Mouse (Mus musculus): ENCODE data around the gene Tanc2.

DNA sequence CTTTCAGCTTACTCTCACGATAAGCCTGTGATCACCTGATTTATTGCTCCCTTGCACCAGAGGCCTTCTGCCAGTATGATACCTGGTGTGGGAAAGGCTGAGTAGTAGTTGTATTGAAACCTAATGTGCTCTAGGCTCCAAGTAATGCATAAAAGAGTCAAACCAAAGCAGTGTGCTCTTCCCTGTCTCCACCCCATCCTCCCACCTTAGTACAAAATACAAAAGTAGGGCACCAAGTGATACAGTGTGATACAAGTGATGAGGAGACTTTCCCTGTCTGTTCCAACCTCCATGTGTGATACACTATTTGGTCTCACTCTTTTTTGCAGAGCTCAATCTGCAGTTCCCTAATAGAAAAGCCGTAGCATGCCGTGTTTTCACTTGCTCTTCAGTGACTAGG, 110.7 kb downstream of the Tanc2 start:
- TF ChIP-seq CTCF (IDR thresholded peaks at IDR 0.05; ENCODE audit: insufficient read depth, low read length) (no peak), POLR2A (IDR thresholded peaks at IDR 0.05; ENCODE audit: borderline replicate concordance, extremely low read depth, low read depth, low read length) (no peak)

All from lung, adult 2 months (tissue).